Mouse (Mus musculus) intestine, embryonic 15.5 days (tissue): Measurements from ENCODE around the gene Clca4b. TPM values are rescaled to one million over a fixed set of nuclear protein-coding genes. Genes with fewer than 3 reads are reported as not detected.
"Not testable (repeated sequence)": the region's sequence is repeated elsewhere in the genome, so short reads cannot be mapped to it uniquely, and the experiment has no call there.

Source experiments
- ATAC-seq: fragments of 200-750 bp; cut with Nextera tagmentation; 2 replicates; pipeline ENCODE4 v1.8.0; 2017; ENCODE audit warnings: moderate TSS enrichment, moderate library complexity
- H3K27ac ChIP-seq: fragments of 300-500 bp; sonication (generic); 2 replicates; pipeline ENCODE4 v1.5.1; 2015; ENCODE audit warnings: mild to moderate bottlenecking, inconsistent platforms
- H3K27me3 ChIP-seq: fragments of 300-500 bp; sonication (generic); replicated peaks from 2 replicates; pipeline ENCODE4 v1.6.1; 2015; ENCODE audit warnings: inconsistent platforms
- H3K36me3 ChIP-seq: fragments of 300-500 bp; sonication (generic); 2 replicates; pipeline ENCODE4 v1.6.1; 2015; ENCODE audit warnings: inconsistent platforms
- H3K4me1 ChIP-seq: fragments of 300-500 bp; sonication (generic); replicated peaks from 2 replicates; pipeline ENCODE4 v1.6.1; 2015; ENCODE audit warnings: inconsistent platforms
- H3K4me2 ChIP-seq: fragments of 300-500 bp; sonication (generic); replicated peaks from 2 replicates; pipeline ENCODE4 v1.6.1; 2015; ENCODE audit warnings: mild to moderate bottlenecking, inconsistent platforms
- H3K4me3 ChIP-seq: fragments of 300-500 bp; sonication (generic); replicated peaks from 2 replicates; pipeline ENCODE4 v1.5.1; 2015; ENCODE audit warnings: inconsistent platforms
- H3K9ac ChIP-seq: fragments of 300-500 bp; sonication (generic); 2 replicates; pipeline ENCODE4 v1.6.1; 2015; ENCODE audit warnings: inconsistent platforms
- H3K9me3 ChIP-seq: fragments of 300-500 bp; sonication (generic); 2 replicates; pipeline ENCODE4 v1.6.1; 2016; ENCODE audit warnings: inconsistent platforms
- WGBS: fragments of 180-500 bp; shearing (Covaris S2); methylation state at CpG from one replicate; pipeline ENCODE4 v1.1.7; 2015; 5-methylcytosine and 5-hydroxymethylcytosine counted together
- polyA plus RNA-seq: library from polyadenylated mRNA; unstranded; fragments of >200 nt; fragmentation: Nextera tagmentation; extraction: Ambion mirVana; gene quantifications from 2 replicates; pipeline ENCODE4 v1.2.1, GENCODE M21; 2015

Gene Clca4b
- polyA plus RNA-seq = 22.4 and 31.6 TPM in 2 replicates

DNA sequence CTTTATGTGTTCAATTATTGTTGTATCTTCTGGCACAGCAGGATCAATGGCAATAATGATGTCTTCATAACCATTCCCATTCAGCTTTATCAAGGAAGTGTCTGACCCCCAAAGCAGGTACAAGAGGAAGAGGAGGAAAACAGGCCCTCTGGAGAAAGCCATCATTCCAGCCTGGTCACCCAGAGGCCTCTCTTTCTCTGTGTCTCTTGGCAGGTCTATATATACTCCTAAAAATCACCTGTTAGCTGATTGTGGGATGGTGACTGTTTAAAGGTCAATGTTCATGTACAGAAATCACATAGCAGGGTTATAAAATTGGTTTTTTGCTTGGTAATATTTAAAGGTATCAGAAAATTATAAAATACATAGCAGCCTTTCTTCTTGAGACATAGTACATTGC is at the start of gene Clca4b:
Clca4b (minus strand) TSS at position 195 of the 400 bp plus-strand sequence.
- no peak within 1 kb of the TSS for H3K4me3 ChIP-seq
- H3K9ac ChIP-seq = no peak within 1 kb of the TSS
- H3K4me1 ChIP-seq = no peaks in the 10 kb centered on the region
- no peak within 1 kb of the TSS for H3K4me2 ChIP-seq
- peak; percentile 80 for ATAC-seq
- no peak within 1 kb of the TSS for H3K27ac ChIP-seq
- H3K9me3 ChIP-seq = no peaks in the 10 kb centered on the region
- H3K36me3 ChIP-seq = no peaks in the 10 kb centered on the region
- no peaks in the 10 kb centered on the region for H3K27me3 ChIP-seq

DNA sequence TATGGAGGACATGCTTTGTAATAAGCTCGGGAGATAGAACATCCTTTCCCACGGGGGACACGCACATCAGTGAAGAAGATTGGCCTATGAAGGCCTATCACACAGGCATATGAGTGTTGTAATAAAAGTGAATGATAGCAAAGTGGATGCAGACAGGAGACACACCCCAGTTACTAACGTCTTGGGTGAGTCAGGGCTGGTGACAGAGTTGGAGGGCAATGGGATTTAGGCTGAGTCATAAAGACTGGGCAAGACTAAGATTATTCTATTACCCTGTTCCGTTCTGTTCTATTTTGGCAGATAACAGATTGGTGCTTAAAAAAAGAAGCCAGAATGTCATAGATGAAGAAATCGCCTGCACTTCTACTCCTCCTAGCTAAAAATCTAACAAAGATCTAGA is 48.2 kb upstream of the Clca4b start:
- no peak overlapping the region for H3K4me3 ChIP-seq
- no peak overlapping the region for H3K27ac ChIP-seq
- no peaks in the 10 kb centered on the region for H3K36me3 ChIP-seq
- H3K27me3 ChIP-seq = no peaks in the 10 kb centered on the region
- no peaks in the 10 kb centered on the region for H3K4me1 ChIP-seq
- H3K9ac ChIP-seq = no peak overlapping the region
- no peaks in the 10 kb centered on the region for H3K9me3 ChIP-seq
- 76% methylated on average over 6 of the region's 6 CpGs for WGBS
- no peak overlapping the region for H3K4me2 ChIP-seq
- 0 out of 2 replicates have a peak, but pooled peaks have one; percentile 31 for ATAC-seq

DNA sequence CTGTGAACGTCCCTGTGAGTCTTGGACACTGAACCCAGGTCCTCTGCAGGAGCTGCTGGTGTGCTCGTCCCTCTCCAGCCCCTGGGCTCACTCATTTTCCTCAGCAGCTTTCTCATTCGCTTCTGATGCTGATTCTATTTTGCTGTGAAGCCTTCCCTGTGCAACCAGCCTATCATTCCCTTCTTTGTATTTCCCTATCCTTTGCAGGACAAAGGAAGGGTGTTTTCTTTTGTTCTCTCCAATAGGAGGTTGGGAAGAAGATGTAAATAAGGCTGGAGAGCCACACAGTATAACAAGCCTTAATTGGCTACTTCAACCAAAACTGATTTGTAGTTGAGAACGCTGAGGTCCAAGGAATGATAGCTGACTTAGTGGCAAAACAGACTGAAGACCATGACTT is 45.3 kb upstream of the Clca4b start:
- Histone ChIP-seq H3K27me3 (no peaks in the 10 kb centered on the region), H3K4me2 (no peak overlapping the region), H3K9ac (no peak overlapping the region), H3K36me3 (no peaks in the 10 kb centered on the region), H3K27ac (no peak overlapping the region), H3K4me1 (no peaks in the 10 kb centered on the region), H3K4me3 (no peak overlapping the region), H3K9me3 (no peaks in the 10 kb centered on the region)
- 55% methylated on average over 4 of the region's 4 CpGs for WGBS
- ATAC-seq = no peak

DNA sequence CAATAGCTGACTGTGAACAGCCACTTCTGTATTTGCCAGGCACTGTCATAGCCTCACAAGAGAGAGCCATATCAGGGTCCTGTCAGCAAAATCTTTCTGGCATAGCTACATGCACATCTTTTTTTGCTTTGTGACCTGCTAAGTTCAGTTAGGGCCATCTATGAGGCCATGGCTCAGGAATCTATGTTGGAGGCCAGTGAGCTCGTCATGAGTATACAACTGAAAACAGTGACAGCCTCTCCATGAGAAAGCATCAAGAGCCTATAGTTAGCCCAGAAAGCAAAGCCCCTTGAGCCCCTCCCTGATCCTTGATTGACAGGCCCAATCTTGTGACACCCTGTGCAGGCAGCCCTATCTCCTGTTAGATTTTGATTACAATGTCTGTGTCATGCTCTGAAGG is 43.8 kb upstream of the Clca4b start:
- no peak for ATAC-seq
- Histone ChIP-seq H3K9me3 (no peaks in the 10 kb centered on the region), H3K4me3 (no peak overlapping the region), H3K27ac (no peak overlapping the region), H3K4me2 (no peak overlapping the region), H3K4me1 (no peaks in the 10 kb centered on the region), H3K9ac (no peak overlapping the region), H3K27me3 (no peaks in the 10 kb centered on the region), H3K36me3 (no peaks in the 10 kb centered on the region)
- 80% methylated on average over 1 of the region's 1 CpGs for WGBS

DNA sequence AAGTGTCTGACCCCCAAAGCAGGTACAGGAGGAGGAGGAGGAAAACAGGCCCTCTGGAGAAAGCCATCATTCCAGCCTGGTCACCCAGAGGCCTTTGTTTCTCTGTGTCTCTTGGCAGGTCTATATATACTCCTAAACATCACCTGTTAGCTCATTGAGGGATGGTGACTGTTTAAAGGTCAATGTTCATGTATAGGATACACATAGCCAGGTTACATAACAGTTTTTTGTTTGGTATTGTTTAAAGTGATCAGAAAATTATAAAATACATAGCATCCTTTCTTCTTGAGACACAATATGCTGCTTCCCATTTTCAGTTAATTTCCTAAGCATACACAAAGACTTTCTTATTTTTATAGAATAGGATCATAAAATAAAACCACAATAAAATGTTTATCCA is 42.6 kb upstream of the Clca4b start, which contains the start of gene Clca4a:
Clca4a (minus strand) TSS at position 101 of the 400 bp plus-strand sequence.
- Histone ChIP-seq H3K27me3 (no peaks in the 10 kb centered on the region), H3K9me3 (no peaks in the 10 kb centered on the region), H3K4me1 (no peaks in the 10 kb centered on the region), H3K9ac (no peak within 1 kb of the TSS), H3K4me3 (no peak within 1 kb of the TSS), H3K27ac (no peak within 1 kb of the TSS), H3K36me3 (no peaks in the 10 kb centered on the region), H3K4me2 (no peak within 1 kb of the TSS)
- no peak for ATAC-seq

DNA sequence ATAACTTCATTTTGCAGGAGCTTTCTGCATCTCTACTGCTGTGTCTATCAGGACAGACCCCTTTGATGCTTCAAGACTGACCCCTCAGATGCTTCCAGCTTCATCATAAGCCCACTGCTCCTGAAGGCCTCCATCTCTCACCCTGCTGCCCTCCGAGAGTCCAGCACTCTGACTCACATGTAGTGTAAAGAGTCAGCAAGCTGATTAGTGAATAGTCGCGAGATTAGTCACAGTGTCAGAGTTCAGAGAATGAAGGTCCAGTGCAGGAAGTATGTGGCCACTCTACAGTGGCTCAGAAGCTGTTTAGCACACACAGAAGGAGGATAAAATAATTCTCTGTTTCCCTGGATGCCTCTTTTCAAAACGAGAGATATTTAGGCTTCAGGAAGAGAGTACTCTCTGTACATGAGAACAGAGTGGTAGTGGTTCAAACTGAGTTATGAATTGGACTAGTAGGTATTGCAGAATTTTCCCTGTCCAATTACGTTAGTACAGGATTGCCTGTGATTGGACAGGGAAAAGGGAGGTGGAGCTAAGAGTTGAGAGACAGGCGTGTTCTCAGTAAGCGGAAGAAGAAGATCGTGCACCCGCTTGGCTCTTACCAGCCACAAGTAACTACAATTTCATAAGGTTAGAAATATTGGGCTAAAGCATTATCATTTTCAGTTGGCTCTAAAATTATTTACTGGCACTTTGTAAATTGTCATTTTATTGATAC is 39.4 kb upstream of the Clca4b start:
- 73% methylated on average over 9 of the region's 9 CpGs for WGBS
- Histone ChIP-seq H3K9ac (no peak overlapping the region), H3K36me3 (no peaks in the 10 kb centered on the region), H3K4me2 (no peak overlapping the region), H3K4me1 (no peaks in the 10 kb centered on the region), H3K27ac (no peak overlapping the region), H3K9me3 (no peaks in the 10 kb centered on the region), H3K4me3 (no peak overlapping the region), H3K27me3 (no peaks in the 10 kb centered on the region)
- peak; percentile 82 for ATAC-seq

DNA sequence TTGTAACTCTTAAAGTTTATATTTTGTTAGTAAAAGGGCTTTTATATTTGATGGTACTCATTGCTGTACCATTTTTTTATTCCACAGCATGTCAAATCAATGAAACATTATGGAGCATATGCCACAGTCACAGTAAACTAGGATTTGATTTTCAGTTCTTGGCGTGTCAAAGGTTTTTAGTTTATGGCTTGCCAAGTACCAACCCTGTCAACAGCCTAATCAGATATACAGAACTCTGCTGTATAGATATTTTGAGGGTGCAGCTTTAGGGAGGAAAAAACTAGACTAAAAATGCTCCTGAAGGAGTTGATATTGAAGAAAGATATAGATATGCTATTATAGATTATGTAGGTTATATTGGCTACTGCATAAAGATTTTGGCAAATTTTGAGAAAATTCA is 37.4 kb upstream of the Clca4b start:
- Histone ChIP-seq H3K4me1 (no peaks in the 10 kb centered on the region), H3K27me3 (no peaks in the 10 kb centered on the region), H3K36me3 (no peaks in the 10 kb centered on the region), H3K4me2 (no peak overlapping the region), H3K4me3 (no peak overlapping the region), H3K27ac (no peak overlapping the region), H3K9me3 (no peaks in the 10 kb centered on the region), H3K9ac (no peak overlapping the region)
- ATAC-seq = no peak
- WGBS = 79% methylated on average over 1 of the region's 1 CpGs

DNA sequence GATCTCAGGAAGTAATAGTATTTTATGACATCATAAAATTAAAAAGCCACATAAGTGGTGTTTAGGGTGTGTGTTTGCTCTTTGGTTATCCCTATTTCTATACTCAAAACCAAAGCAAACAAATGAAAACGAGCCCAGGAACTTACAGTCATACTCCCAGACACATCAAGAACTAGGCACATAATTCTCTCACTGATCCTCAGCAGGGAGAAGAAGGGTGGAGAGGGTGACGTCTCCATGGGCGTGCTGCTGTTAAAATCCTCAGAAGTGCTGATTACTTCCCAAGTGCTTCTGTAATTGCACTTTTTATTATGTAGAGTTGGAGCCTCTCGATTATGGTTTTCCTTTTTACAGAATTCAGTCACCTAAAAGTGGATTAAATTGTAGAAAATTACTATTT is 33.7 kb upstream of the Clca4b start:
- Histone ChIP-seq H3K9ac (no peak overlapping the region), H3K27ac (no peak overlapping the region), H3K9me3 (no peaks in the 10 kb centered on the region), H3K4me2 (no peak overlapping the region), H3K4me3 (no peak overlapping the region), H3K36me3 (no peaks in the 10 kb centered on the region), H3K4me1 (no peaks in the 10 kb centered on the region), H3K27me3 (no peaks in the 10 kb centered on the region)
- 40% methylated on average over 4 of the region's 4 CpGs for WGBS
- peak; percentile 56 for ATAC-seq

DNA sequence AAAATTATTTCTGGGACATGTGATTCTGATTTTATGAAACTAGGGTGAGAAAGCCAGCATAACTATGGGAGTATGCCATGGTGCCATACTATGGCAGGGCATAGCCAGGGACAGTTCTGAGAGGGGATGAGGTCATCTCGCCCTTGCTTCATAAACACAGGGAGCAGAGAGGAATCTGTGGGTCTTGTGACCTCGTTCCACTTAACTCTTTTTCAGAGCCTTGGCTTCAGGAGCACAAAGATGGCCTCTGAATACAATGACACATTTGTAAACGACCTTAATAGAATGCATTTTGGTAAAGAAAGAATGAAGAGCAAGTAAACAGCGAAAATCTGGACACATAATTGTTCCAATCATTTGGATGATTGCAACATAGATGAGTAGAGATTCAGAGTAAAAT is 18.5 kb upstream of the Clca4b start:
- Histone ChIP-seq H3K36me3 (no peaks in the 10 kb centered on the region), H3K4me2 (no peak overlapping the region), H3K27me3 (no peaks in the 10 kb centered on the region), H3K4me3 (no peak overlapping the region), H3K9ac (no peak overlapping the region), H3K27ac (no peak overlapping the region), H3K9me3 (no peaks in the 10 kb centered on the region), H3K4me1 (no peaks in the 10 kb centered on the region)
- ATAC-seq = no peak
- 70% methylated on average over 4 of the region's 4 CpGs for WGBS

DNA sequence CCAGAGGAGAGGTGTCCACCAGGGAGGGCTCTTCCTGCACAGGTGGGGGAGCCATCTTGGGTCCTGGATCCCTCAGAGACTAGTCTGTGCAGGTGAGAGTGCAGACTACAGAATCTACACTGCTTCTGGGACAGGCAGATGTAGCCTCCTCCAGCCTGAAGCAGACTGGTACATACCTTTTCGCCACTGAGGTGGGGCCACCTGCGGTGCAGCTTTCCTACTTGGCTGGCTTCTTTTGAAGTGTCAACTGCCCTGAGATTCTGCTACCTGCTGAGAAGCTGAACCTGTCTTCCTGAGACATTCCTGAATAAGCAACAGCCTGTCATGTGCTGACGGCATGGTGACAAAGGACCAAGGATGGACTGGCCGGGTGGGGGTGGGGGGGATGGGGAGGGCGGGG is 15.0 kb upstream of the Clca4b start:
- H3K9ac ChIP-seq, H3K36me3 ChIP-seq, H3K4me2 ChIP-seq, H3K9me3 ChIP-seq, H3K4me3 ChIP-seq, ATAC-seq, H3K27ac ChIP-seq, H3K27me3 ChIP-seq, H3K4me1 ChIP-seq: not testable (repeated sequence)
- WGBS = 41% methylated on average over 5 of the region's 5 CpGs

DNA sequence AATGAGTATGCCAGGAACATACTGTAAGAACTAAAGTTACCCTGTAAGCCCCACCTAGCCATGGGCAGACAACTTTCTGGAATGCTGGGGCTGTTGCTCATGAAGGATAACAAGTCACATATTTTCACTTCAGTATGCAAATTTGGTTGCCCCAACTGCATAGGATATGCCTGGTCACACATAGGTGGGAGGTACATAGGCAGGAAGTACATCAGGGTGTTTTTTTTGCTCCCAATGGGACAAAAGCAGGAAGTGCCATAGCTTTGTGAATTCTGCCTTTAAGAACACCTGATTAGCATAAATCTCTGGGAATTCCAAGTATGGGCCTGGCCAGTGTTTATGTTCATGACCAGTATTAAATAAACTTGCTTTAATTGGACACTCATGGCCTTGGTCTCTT is 1.3 kb upstream of the Clca4b start:
- not testable (repeated sequence) for H3K9me3 ChIP-seq, H3K4me2 ChIP-seq, H3K9ac ChIP-seq, H3K27ac ChIP-seq, H3K4me1 ChIP-seq, H3K4me3 ChIP-seq, H3K36me3 ChIP-seq, H3K27me3 ChIP-seq
- peak; percentile 43; the same call in 1 of the 2 replicates for ATAC-seq

DNA sequence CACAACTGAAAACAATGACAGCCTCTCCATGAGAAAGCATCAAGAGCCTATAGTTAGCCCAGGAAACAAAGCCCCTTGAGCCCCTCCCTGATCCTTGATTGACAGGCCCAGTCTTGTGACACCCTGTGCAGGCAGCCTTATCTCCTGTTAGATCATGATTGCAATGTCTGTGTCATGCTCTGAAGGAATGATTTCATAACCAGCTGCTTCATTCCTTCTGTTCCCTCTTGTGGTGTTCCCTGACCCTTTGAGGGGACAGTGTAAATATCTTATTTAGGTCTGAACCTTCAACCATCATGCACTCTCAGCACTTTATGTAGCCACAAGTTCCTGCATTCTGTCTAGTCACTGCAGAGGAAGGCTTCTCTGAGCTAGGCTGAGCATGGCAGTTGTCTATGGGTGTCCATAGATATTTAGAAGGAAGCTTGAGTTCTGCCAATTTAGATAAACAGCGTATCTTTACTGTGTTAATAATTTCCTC is 722 bp upstream of the Clca4b start:
- peak; percentile 72 for ATAC-seq
- 75% methylated on average over 1 of the region's 1 CpGs for WGBS

DNA sequence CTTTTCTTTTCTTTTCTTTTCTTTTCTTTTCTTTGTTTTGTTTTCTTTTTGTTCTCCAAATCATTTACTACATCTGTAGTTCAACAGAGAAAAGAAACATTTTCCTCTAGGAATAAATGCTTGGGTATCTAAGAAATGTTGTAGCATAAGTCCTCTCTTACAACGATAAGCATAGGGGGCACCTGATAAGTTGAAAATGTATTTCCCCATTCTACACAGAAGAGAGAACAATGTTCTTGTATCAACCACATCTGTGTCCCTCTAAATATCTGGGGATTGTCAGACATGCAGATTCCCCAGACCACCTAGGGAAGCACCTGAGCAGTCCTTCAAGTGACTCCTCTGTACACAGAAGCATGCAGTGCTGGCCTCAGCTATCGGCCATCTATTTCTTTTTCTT is 18.3 kb downstream of the Clca4b start:
- Histone ChIP-seq H3K4me3 (no peak overlapping the region), H3K9ac (no peak overlapping the region), H3K9me3 (no peaks in the 10 kb centered on the region), H3K36me3 (no peaks in the 10 kb centered on the region), H3K4me2 (no peak overlapping the region), H3K4me1 (no peaks in the 10 kb centered on the region), H3K27ac (no peak overlapping the region), H3K27me3 (no peaks in the 10 kb centered on the region)
- WGBS = 88% methylated on average over 2 of the region's 2 CpGs
- no peak for ATAC-seq

More for the DNA sequence above, 722 bp upstream of the Clca4b start:
- Histone ChIP-seq H3K27me3 (no peaks in the 10 kb centered on the region), H3K27ac (no peak overlapping the region), H3K36me3 (no peaks in the 10 kb centered on the region), H3K4me1 (no peaks in the 10 kb centered on the region), H3K9ac (no peak overlapping the region), H3K4me3 (no peak overlapping the region), H3K9me3 (no peaks in the 10 kb centered on the region), H3K4me2 (no peak overlapping the region)
